Mouse (Mus musculus): ENCODE results near the gene Ptgr2. TPM values are rescaled to one million over a fixed set of nuclear protein-coding genes. Genes with fewer than 3 reads are reported as not detected.
A peak's percentile ranks its signal among the peaks of the same experiment; 100 is the strongest.
"Not testable (repeated sequence)": the region's sequence is repeated elsewhere in the genome, so short reads cannot be mapped to it uniquely, and the experiment has no call there.

Ptgr2 gene
- total RNA-seq, 2 experiments from 2014 or later: 28.3 to 39.1 TPM

- no peak for DNase-seq (ENCODE audit: low spot score in 2 of 2)
- intact Hi-C loops (cut with DNase I): no loop called here
Measured at GRCm38 (mm10) chr12:84299265-84299664, 14.2 kb downstream of the Ptgr2 start.

GRCm38 (mm10) chr12:84304101-84304500, 19.1 kb downstream of the Ptgr2 start:
- intact Hi-C loops (cut with DNase I): no loop called here
- no peak for DNase-seq (ENCODE audit: low spot score in 2 of 2)

- DNase-seq (ENCODE audit: low spot score in 2 of 2): no peak
Measured at GRCm38 (mm10) chr12:84304554-84304953, 19.5 kb downstream of the Ptgr2 start.

GRCm38 (mm10) chr12:84311306-84311705, 26.3 kb downstream of the Ptgr2 start:
- DNase-seq (ENCODE audit: low spot score in 2 of 2): no peak
- intact Hi-C loops (cut with DNase I): no loop called here

More at GRCm38 (mm10) chr12:84304554-84304953, 19.5 kb downstream of the Ptgr2 start:
- intact Hi-C loops (cut with DNase I): no loop called here

GRCm38 (mm10) chr12:84316006-84316405, 31.0 kb downstream of the Ptgr2 start:
- no peak for DNase-seq (ENCODE audit: low spot score in 2 of 2)
- intact Hi-C loops (cut with DNase I): no loop called here

- intact Hi-C loops (cut with DNase I): no loop called here
- peak; percentile 86 to 89 for DNase-seq (ENCODE audit: low spot score in 2 of 2)
Measured at GRCm38 (mm10) chr12:84316721-84317621, 31.9 kb downstream of the Ptgr2 start, which contains the start of gene Zfp410. TSS of gene Zfp410 (plus strand) at chr12:84316852.

- DNase-seq (ENCODE audit: low spot score in 2 of 2): no peak
- intact Hi-C loops (cut with DNase I): no loop called here
Measured at GRCm38 (mm10) chr12:84327111-84327512, 42.1 kb downstream of the Ptgr2 start.

GRCm38 (mm10) chr12:84336963-84337625, 52.1 kb downstream of the Ptgr2 start:
- intact Hi-C loops (cut with DNase I): no loop called here
- DNase-seq (ENCODE audit: low spot score in 2 of 2): no peak

- no peak for DNase-seq (ENCODE audit: low spot score in 2 of 2)
Measured at GRCm38 (mm10) chr12:84347192-84347591, 62.2 kb downstream of the Ptgr2 start.

GRCm38 (mm10) chr12:84358699-84359098, 73.7 kb downstream of the Ptgr2 start:
- DNase-seq (ENCODE audit: low spot score in 2 of 2); intact Hi-C loops (cut with DNase I): not testable (repeated sequence)

More at GRCm38 (mm10) chr12:84347192-84347591, 62.2 kb downstream of the Ptgr2 start:
- intact Hi-C loops (cut with DNase I): no loop called here

GRCm38 (mm10) chr12:84361555-84362489, 76.8 kb downstream of the Ptgr2 start, which contains the start of the genes Coq6 and Fam161b:
TSS of gene Coq6 (plus strand) at chr12:84361657.
TSS of gene Fam161b (minus strand) at chr12:84361833.
- DNase-seq (ENCODE audit: low spot score in 2 of 2): peak; percentile 96 to 99
- intact Hi-C loops (cut with DNase I): loop anchor here (5.0 kb wide), 1 partner anchor 45 kb away; the partner anchor contains the start of genes Bbof1 and Entpd5

- intact Hi-C loops (cut with DNase I): loop anchor here (5.0 kb wide), 1 partner anchor 44 kb away; the partner anchor contains the start of genes Bbof1 and Entpd5
- DNase-seq (ENCODE audit: low spot score in 2 of 2): no peak
Measured at GRCm38 (mm10) chr12:84362872-84363271, 77.8 kb downstream of the Ptgr2 start.

GRCm38 (mm10) chr12:84364291-84364690, 79.3 kb downstream of the Ptgr2 start:
- DNase-seq (ENCODE audit: low spot score in 2 of 2): no peak
- intact Hi-C loops (cut with DNase I): loop anchor here (5.0 kb wide), 1 partner anchor 43 kb away; the partner anchor contains the start of genes Bbof1 and Entpd5

- intact Hi-C loops (cut with DNase I): no loop called here
- no peak for DNase-seq (ENCODE audit: low spot score in 2 of 2)
Measured at GRCm38 (mm10) chr12:84365137-84365536, 80.1 kb downstream of the Ptgr2 start.

Other genes with a start within 250 kb of the Ptgr2 start
- gene Acot4, start 246.9 kb upstream of the Ptgr2 start, total RNA-seq (2021): 1 to 10 TPM; 2.4 to 3.7 TPM
- not detected for gene Gm49366, start 246.3 kb upstream of the Ptgr2 start, total RNA-seq (2021)
- 1 to 10 TPM; 1.5 to 3.0 TPM for gene Acot3, start 233.1 kb upstream of the Ptgr2 start, total RNA-seq (2021)
- gene Acot5, start 215.9 kb upstream of the Ptgr2 start, total RNA-seq (2021): 1 to 10 TPM; 5.1 to 7.0 TPM
- 1 to 10 TPM; 3.7 to 3.9 TPM for gene Acot6, start 184.6 kb upstream of the Ptgr2 start, total RNA-seq (2021)
- 100 to 1,000 TPM; 104 to 108 TPM for gene Dnal1, start 170.9 kb upstream of the Ptgr2 start, total RNA-seq (2021)
- 1 to 10 TPM; 4.9 to 5.2 TPM for gene Pnma1, start 136.7 kb upstream of the Ptgr2 start, total RNA-seq (2021)
- gene Elmsan1, start 66.4 kb upstream of the Ptgr2 start, total RNA-seq (2021): 10 to 100 TPM; 15.0 to 15.7 TPM
- 10 to 100 TPM; 37.8 to 38.7 TPM for gene Zfp410, start 31.6 kb downstream of the Ptgr2 start, total RNA-seq (2021)
- gene Coq6, start 76.4 kb downstream of the Ptgr2 start, total RNA-seq (2021): 10 to 100 TPM; 22.2 to 23.1 TPM
- gene Fam161b, start 76.6 kb downstream of the Ptgr2 start, total RNA-seq (2021): 10 to 100 TPM; 11.3 to 11.6 TPM
- 10 to 100 TPM; 23.6 to 24.1 TPM for gene Entpd5, start 123.8 kb downstream of the Ptgr2 start, total RNA-seq (2021)
- gene Bbof1, start 123.8 kb downstream of the Ptgr2 start, total RNA-seq (2021): 10 to 100 TPM in 1 of 2 experiments, 1 to 10 TPM in 1; 7.4 to 11.9 TPM
- gene Rnf113a2, start 132.0 kb downstream of the Ptgr2 start, total RNA-seq (2021): 10 to 100 TPM; 12.8 to 14.7 TPM
- 10 to 100 TPM; 38.1 to 45.3 TPM for gene Aldh6a1, start 165.8 kb downstream of the Ptgr2 start, total RNA-seq (2021)
- 10 to 100 TPM; 22.2 to 22.4 TPM for gene Lin52, start 166.2 kb downstream of the Ptgr2 start, total RNA-seq (2021)